ENCODE assay signal across 14 mouse cellular contexts in the genomic region with DNA sequence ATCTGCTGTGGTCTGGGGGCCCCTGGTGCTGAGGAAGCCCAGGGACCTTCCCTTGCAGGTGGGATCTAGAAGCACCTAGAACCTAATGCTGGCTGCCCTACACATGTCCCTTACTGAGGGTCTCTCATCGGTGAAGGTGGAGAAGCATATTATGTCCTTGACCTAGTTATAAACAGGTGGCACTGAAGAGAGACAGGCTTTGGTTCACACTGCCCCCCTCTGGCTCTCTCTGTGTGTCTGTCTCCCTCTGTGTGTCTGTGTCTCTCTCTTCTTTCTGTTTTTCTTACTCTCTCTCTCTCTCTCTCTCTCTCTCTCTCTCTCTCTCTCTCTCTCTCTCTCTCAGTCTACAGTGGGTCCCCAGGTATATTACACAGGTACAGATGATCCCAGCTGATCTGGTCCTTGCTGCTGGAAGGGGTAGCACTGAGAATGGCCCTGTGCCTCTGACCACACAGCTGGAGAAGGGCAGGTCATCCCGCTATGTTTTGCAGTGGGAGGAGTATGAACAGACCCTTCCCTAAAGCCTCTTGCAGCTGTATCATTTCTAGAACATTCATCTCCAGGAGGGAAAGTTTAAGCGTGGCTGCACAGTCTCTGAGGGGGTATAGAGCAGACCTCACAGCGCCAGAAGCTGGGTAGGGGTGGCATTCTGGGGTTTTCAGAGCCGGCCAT. TPM values are rescaled to one million over a fixed set of nuclear protein-coding genes. Genes with fewer than 3 reads are reported as not detected.
A peak's percentile ranks its signal among the peaks of the same experiment; 100 is the strongest.
DNase-seq lines count a peak whose midpoint lies in the region; TF ChIP-seq lines count a peak whose summit lies in the region.
"Had no signal": no experiment of that assay in that cellular context is flagged by ENCODE, and none has a peak within 500 bp of the region (broad histone marks: within the 10 kb centered on the region; RNA-seq: fewer than 3 reads in every experiment).

No protein-coding gene starts in this region.

- peak; percentile 54 for TF ChIP-seq RAD21 in CH12.LX (IDR thresholded peaks at IDR 0.05; ENCODE audit: low read depth, low read length)

- TF ChIP-seq CTCF in gastrocnemius, adult 2 months (IDR thresholded peaks at IDR 0.05) = peak; percentile 26
- peak; percentile 57 for TF ChIP-seq CTCF in layer of hippocampus, adult 2 months (conservative IDR thresholded peaks at IDR 0.05)
- peak; percentile 9 to 61; a peak in 2 of 4 replicates for TF ChIP-seq CTCF in CH12.LX (conservative IDR thresholded peaks at IDR 0.05 in 1 of 2, IDR thresholded peaks at IDR 0.05 in 1 of 2; ENCODE audit: low read depth in 2 of 2, low read length in 2 of 2)

- no peaks in the 10 kb centered on the region for H3K79me2 ChIP-seq in CH12.LX (replicated peaks; ENCODE audit: control insufficient read depth, extremely low read depth, insufficient read depth, poor library complexity, severe bottlenecking)

- H3K36me3 ChIP-seq in CH12.LX (replicated peaks in 1 of 2; ENCODE audit: control insufficient read depth in 1 of 2, insufficient read depth in 1 of 2, low read length in 1 of 2) = no peaks in the 10 kb centered on the region
- no peaks in the 10 kb centered on the region for H3K36me3 ChIP-seq in hindbrain, embryonic 10.5 days
- H3K36me3 ChIP-seq: G1E had no signal

- in situ Hi-C loops in CH12.LX (cut with MboI; ENCODE audit: low pct_ligation_motif_present, low pct_unique_long_range_greater_than_20kb, low sequenced_read_pairs) = loop anchor here (25.0 kb wide), 1 partner anchor 567 kb away; the partner anchor contains the start of gene Lcn4

- TF ChIP-seq EP300 in CH12.LX (IDR thresholded peaks at IDR 0.05; ENCODE audit: low read length) = no peak

- no peak overlapping the region for H3K27ac ChIP-seq in gastrocnemius, adult 2 months
- peak overlapping the region; percentile 39; the same call in 1 of the 2 replicates for H3K27ac ChIP-seq in layer of hippocampus, adult 2 months
- no peak overlapping the region for H3K27ac ChIP-seq in CH12.LX (ENCODE audit: insufficient read depth, low read depth)
- H3K27ac ChIP-seq in hindbrain, embryonic 10.5 days = no peak overlapping the region
- H3K27ac ChIP-seq: liver, embryonic 15.5 days had no signal

- no peak for DNase-seq in gastrocnemius, adult 2 months
- no peak for DNase-seq in gastrocnemius, adult 8-10 months (ENCODE audit: low spot score in 2 of 2)
- DNase-seq in layer of hippocampus, adult 2 months (ENCODE audit: low spot score in 2 of 2) = peak in 1 of 2 experiments; percentile 61
- no peak for DNase-seq in layer of hippocampus, postnatal 10 days (ENCODE audit: low spot score in 2 of 2)
- no peak for DNase-seq in CH12.LX (ENCODE audit: extremely low read depth)
- DNase-seq in thymus, postnatal 10 days (ENCODE audit: low spot score in 2 of 2) = peak; percentile 28 to 55
- no peak for DNase-seq in hindbrain, embryonic 10.5 days (ENCODE audit: low spot score)
- DNase-seq: B cell, adult 2 months; embryo, embryonic 11 days; kidney, postnatal 10 days had no signal

- H3K4me2 ChIP-seq in CH12.LX (ENCODE audit: insufficient read depth, low read depth, poor library complexity, severe bottlenecking) = no peak overlapping the region
- H3K4me2 ChIP-seq: liver, embryonic 15.5 days; midbrain, embryonic 11.5 days had no signal

- peaks cover 7% of the 10 kb centered on the region for H3K27me3 ChIP-seq in CH12.LX (replicated peaks)
- H3K27me3 ChIP-seq in hindbrain, embryonic 10.5 days (ENCODE audit: insufficient read depth, poor library complexity, severe bottlenecking) = peaks cover 5% of the 10 kb centered on the region; the same call in 1 of the 2 replicates
- H3K27me3 ChIP-seq: liver, embryonic 15.5 days had no signal

- no peak for TF ChIP-seq POLR2A in CH12.LX (IDR thresholded peaks at IDR 0.05; ENCODE audit: low read depth, low read length)

- dilution Hi-C loops in CH12.LX (cut with MboI; ENCODE audit: extremely low pct_ligation_motif_present, extremely low pct_unique_long_range_greater_than_20kb, low sequenced_read_pairs) = no loop called here

- peaks cover 14 to 64% of the 10 kb centered on the region in 2 experiments for H3K4me1 ChIP-seq in CH12.LX (ENCODE audit: control insufficient read depth in 1 of 2, insufficient read depth in 2 of 2)
- peaks cover 18% of the 10 kb centered on the region for H3K4me1 ChIP-seq in hindbrain, embryonic 10.5 days (replicated peaks)

- H3K4me3 ChIP-seq in gastrocnemius, adult 2 months = no peak overlapping the region
- H3K4me3 ChIP-seq in layer of hippocampus, adult 2 months = no peak overlapping the region
- no peak overlapping the region for H3K4me3 ChIP-seq in CH12.LX (replicated peaks in 1 of 3; ENCODE audit: low read depth in 2 of 3, low read length in 2 of 3, poor library complexity in 1 of 3)
- H3K4me3 ChIP-seq in hindbrain, embryonic 10.5 days = no peak overlapping the region
- H3K4me3 ChIP-seq: liver, embryonic 15.5 days; myocyte had no signal

- intact Hi-C loops in gastrocnemius, adult 2 months (cut with DNase I) = no loop called here

- WGBS in hindbrain, embryonic 10.5 days = 87% methylated on average over 5 of the region's 5 CpGs

- H3K9me3 ChIP-seq in CH12.LX (replicated peaks; ENCODE audit: low read length) = no peaks in the 10 kb centered on the region
- H3K9me3 ChIP-seq in hindbrain, embryonic 10.5 days = no peaks in the 10 kb centered on the region
- H3K9me3 ChIP-seq: G1E; liver, embryonic 15.5 days had no signal

- H3K9ac ChIP-seq in CH12.LX (ENCODE audit: insufficient read depth, low read depth) = no peak overlapping the region
- H3K9ac ChIP-seq: liver, embryonic 15.5 days had no signal

TF ChIP-seq in CH12.LX, 34 proteins besides CTCF, POLR2A, EP300 and RAD21:
- TF ChIP-seq SIN3A (IDR thresholded peaks at IDR 0.05; ENCODE audit: low read length) = no peak
- no peak for TF ChIP-seq MAZ (IDR thresholded peaks at IDR 0.05; ENCODE audit: low read depth, low read length)
- peak; percentile 49 for TF ChIP-seq SMC3 (IDR thresholded peaks at IDR 0.05; ENCODE audit: low read depth, low read length)
- no peak for TF ChIP-seq MAFK (IDR thresholded peaks at IDR 0.05; ENCODE audit: insufficient replicate concordance, low read length)
- no peak for TF ChIP-seq TCF12 (IDR thresholded peaks at IDR 0.05; ENCODE audit: low read depth, low read length)
TF ChIP-seq in CH12.LX: peak in this region for 1.

RNA-seq across cellular contexts. Expression of gene Sardh, which starts 19.2 kb away (rescaled TPM):
- 1 to 10 TPM in 1 of 2 experiments, under 1 TPM in 1; 0.84 to 1.2 TPM for total RNA-seq in gastrocnemius, adult 2 months (2021)
- total RNA-seq in gastrocnemius, adult 8-10 months (2022) = 1 to 10 TPM in 3 of 4 experiments, under 1 TPM in 1; 0.46 to 1.8 (median 1.5) TPM
- total RNA-seq in layer of hippocampus, adult 2 months (2021) = 1 to 10 TPM; 5.3 to 6.3 TPM
- total RNA-seq in layer of hippocampus, postnatal 10 days (2021) = 10 to 100 TPM; 10.0 to 11.2 TPM
- not detected in 2 replicates for total RNA-seq in CH12.LX (2012; rRNA removed)
- total RNA-seq in CH12.LX (2014; rRNA removed) = 0.35 TPM in 1 of 2 replicates, not detected in the other
- polyA plus RNA-seq in CH12.LX (2012; ENCODE audit: insufficient read length, low read depth) = 0.13 and 0.34 TPM in 2 replicates
- 1.9 and 3.9 TPM in 2 replicates for polyA plus RNA-seq in hindbrain, embryonic 10.5 days (2016; fragmentation: Nextera tagmentation; extraction: Ambion mirVana)
- polyA plus RNA-seq: G1E had no signal

Comparison
In these comparisons a context has a peak if more than half of its experiments do, and no peak if none do; other contexts are left out.
1. DNase-seq: peak in thymus, postnatal 10 days (2 of 2); none in gastrocnemius, adult 2 months (single experiment), gastrocnemius, adult 8-10 months (0 of 2), layer of hippocampus, postnatal 10 days (0 of 2), CH12.LX (single experiment) and hindbrain, embryonic 10.5 days (single experiment).
2. Peak in every context shown above with its lines, with median percentiles within 50 percentile points of each other: CTCF ChIP-seq.